Mouse (Mus musculus) lung, adult 2 months (tissue): ENCODE measurements around the gene Adamts12. TPM values are rescaled to one million over a fixed set of nuclear protein-coding genes. Genes with fewer than 3 reads are reported as not detected.
A peak's percentile ranks its signal among the peaks of the same experiment; 100 is the strongest.

Experiments
- DNase-seq: peaks from one replicate; pipeline ENCODE4 v3.0.0; 2022
- H3K4me1 ChIP-seq: fragments of 200-500 bp; 2 replicates; pipeline ENCODE4 v1.6.1; 2011; ENCODE audit warnings: low read length; ENCODE audit not compliant: control insufficient read depth, insufficient read depth
- H3K4me3 ChIP-seq: fragments of 200-500 bp; replicated peaks from 2 replicates; pipeline ENCODE3; 2011; ENCODE audit warnings: low read depth, mild to moderate bottlenecking, control low read depth, low read length; ENCODE audit errors: extremely low read depth
- CTCF ChIP-seq: fragments of 200-500 bp; IDR thresholded peaks from 2 replicates; pipeline ENCODE4 v1.5.1; 2011; ENCODE audit warnings: mild to moderate bottlenecking, low read length, control low read depth; ENCODE audit not compliant: insufficient read depth
- POLR2A ChIP-seq: fragments of 200-500 bp; IDR thresholded peaks from 2 replicates; pipeline ENCODE4 v1.6.1; 2011; ENCODE audit warnings: low read depth, mild to moderate bottlenecking, control low read depth, low read length, borderline replicate concordance; ENCODE audit errors: extremely low read depth
- WGBS: fragments of 180-500 bp; shearing (Covaris S2); methylation state at CpG from one replicate; pipeline ENCODE4 v1.1.7; 2018; 5-methylcytosine and 5-hydroxymethylcytosine counted together
- polyA plus RNA-seq: library from polyadenylated mRNA; depleted of rRNA; stranded (reverse); fragments of >200 nt; gene quantifications from 2 replicates; pipeline ENCODE4 v1.2.3, GENCODE M21; 2012

Gene Adamts12
- polyA plus RNA-seq, 1 experiment: 1.2 TPM

DNA sequence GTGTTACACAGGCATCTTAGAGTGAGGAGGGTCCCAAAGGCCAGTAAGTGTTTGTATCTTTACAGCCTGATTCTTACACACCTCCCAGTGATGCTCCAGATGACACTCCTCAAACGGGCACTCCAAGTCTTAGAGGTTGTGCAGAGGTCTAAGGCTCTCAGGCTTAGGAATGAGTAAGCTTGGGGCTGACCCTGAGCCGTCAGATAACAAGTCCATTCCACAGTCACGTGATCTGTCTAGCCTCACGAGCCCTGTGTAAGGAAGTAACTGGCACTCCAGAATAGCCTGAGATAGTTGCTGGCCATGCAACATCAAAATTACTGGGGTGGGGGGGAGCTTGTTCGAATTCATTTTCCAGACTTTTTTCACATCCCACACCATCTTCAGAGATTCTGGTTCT is 24.5 kb upstream of the Adamts12 start:
- H3K4me3 ChIP-seq: no peak overlapping the region
- 32% methylated on average over 5 of the region's 5 CpGs for WGBS
- no peak for TF ChIP-seq POLR2A
- no peak for TF ChIP-seq CTCF
- H3K4me1 ChIP-seq: no peaks in the 10 kb centered on the region
- DNase-seq: no peak

GRCm38 (mm10) chr15:11041229-11041628 is 23.4 kb upstream of the Adamts12 start:
- Histone ChIP-seq H3K4me1 (no peaks in the 10 kb centered on the region), H3K4me3 (no peak overlapping the region)
- DNase-seq: no peak
- no peak for TF ChIP-seq CTCF
- no peak for TF ChIP-seq POLR2A
- 56% methylated on average over 2 of the region's 2 CpGs for WGBS

DNA sequence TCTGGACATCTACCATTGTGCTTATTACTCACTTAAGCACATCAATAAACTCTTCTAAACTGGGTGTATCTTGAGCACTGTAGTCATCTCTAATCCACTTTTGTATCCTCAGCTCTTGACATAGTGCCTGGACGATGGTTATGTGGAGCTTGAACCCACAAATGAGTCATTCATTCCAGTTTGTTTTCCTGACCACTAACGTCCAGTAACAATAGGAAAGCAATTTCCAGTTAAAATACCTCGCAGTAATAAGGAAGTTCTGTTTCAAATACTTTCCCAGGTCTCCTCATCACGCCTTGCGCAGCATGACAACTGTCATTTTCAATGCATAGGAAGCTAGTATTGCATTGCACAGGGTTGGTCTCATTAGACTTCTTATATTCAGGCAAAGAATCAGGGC is 21.8 kb upstream of the Adamts12 start:
- no peaks in the 10 kb centered on the region for H3K4me1 ChIP-seq
- H3K4me3 ChIP-seq: no peak overlapping the region
- WGBS: 63% methylated on average over 5 of the region's 5 CpGs
- TF ChIP-seq POLR2A: no peak
- no peak for TF ChIP-seq CTCF
- no peak for DNase-seq

DNA sequence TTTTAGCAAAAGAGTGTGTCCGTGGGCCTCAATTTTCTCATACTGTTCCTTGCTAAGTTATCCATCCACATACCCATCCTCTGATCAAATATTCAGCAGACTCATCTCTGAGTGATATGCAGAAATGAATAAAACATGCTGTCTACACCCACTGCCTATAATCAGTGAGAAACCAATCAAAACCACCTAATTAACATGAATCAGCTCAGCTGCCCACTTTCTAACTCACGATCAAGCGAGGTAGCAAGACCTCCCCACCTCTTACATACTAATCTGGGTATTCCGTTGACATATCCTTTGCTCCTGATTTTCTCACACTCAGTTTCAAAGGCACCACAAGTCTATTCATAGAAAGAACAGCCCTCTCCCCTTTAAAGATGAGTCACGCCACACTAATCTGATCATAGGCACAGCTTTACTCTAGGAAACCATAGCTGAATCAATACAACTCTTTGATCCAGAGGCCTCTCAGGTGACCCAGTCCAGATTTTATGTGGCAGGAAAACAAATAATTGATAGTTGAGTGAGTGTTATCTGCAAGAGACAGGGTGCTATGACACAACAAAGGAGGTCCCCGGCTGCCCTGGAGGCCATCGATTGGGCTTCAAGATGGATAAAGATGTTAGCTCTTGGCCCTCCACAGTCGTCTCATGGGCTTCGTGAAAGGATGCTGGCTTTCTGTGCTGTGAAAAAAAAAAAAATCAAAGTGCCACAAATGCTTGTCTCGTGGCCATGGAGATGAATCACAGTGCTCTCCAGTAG is 10.7 kb upstream of the Adamts12 start:
- H3K4me1 ChIP-seq: no peaks in the 10 kb centered on the region
- no peak overlapping the region for H3K4me3 ChIP-seq
- TF ChIP-seq CTCF (no peak), POLR2A (no peak)
- WGBS: 51% methylated on average over 10 of the region's 10 CpGs
- no peak for DNase-seq

DNA sequence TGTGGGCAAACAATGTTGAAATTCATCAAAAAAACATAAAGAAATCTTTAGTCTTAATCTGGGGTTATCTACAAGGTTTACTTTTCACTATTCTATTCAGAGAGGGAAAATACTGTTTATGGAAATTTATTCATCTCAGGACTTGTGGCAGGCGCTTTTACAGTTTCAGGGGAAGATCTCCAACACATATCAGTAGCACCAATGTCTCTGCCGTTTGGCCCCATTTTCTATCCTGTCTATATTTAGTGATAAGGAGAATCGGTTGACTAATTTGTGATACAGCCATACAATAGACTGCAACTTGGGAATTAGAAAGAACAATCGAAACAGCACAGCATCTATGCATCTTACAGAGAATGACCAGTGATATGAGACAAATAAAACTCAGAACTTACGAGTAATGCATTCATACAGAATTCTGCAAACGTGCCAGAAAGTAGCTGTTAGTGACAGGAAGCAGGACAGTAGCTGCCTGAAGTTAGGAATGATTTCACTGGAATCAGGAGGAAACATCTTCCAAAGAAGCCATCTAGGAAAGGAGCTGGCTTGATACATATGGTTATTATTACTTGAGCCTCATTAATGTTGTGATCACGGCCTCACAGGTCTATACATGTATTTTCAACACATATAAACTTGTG is 10.0 kb upstream of the Adamts12 start:
- no peak for DNase-seq
- no peak overlapping the region for H3K4me3 ChIP-seq
- 42% methylated on average over 7 of the region's 7 CpGs for WGBS
- no peaks in the 10 kb centered on the region for H3K4me1 ChIP-seq
- TF ChIP-seq POLR2A (no peak), CTCF (no peak)

DNA sequence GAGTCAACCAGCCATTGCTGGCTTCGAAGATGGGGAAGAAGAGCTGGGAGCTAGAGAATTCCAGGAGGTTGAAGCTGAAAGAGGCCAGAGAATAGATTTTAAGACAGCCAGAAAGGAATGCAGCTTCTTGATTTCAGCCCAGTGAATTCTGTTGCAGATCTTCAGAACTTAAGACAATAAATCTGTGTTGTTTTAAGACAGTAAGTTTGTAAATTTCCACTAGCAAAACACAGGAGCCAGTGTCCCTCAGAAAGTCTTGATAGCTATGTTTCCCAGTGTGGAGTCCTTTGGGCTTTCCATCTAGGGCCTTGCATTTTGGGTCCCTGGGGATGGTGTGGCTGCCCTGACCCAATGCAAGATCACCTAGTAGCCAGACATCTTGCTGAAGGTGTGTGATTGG is 1.7 kb upstream of the Adamts12 start:
- no peak for DNase-seq
- H3K4me1 ChIP-seq: peaks cover 9% of the 10 kb centered on the region
- 81% methylated on average over 1 of the region's 1 CpGs for WGBS
- H3K4me3 ChIP-seq: no peak overlapping the region
- TF ChIP-seq CTCF (no peak), POLR2A (no peak)

- no peak for DNase-seq
- Histone ChIP-seq H3K4me1 (peaks cover 9% of the 10 kb centered on the region), H3K4me3 (no peak overlapping the region)
- WGBS: 3% methylated on average over 2 of the region's 2 CpGs
- TF ChIP-seq POLR2A (no peak), CTCF (no peak)
Measured at GRCm38 (mm10) chr15:11064160-11064557, 431 bp upstream of the Adamts12 start.

DNA sequence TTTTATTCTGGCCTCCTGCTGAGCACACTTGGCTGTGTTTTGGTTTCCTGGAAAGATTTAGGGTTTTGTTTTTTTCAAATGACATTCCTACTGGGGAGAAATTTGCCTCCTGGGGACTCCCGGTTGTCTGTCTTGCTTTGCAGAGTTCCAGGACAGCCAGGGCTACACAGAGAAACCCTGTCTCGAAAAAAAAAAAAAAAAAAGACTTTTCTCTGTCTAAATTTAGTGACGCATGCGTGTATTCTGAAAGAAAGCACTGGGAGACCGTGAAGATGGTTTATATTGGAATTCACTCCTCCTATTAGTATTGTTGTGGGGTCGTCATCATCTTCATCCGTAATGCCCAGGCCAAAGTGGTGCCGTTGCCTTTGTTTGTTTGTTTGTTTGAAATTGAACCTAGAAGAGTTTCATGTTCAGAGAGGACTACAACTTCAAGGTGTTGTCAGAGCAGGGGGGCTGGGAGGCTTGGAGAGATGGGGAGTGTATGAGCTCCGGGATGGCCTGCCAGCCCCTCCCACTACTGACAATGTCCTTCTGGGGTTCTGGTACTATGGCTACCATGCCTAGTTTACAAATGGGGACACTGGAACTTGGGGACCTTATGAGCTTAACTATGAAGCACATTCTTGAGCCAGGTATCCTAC is 1.1 kb downstream of the Adamts12 start:
- no peak for DNase-seq
- Histone ChIP-seq H3K4me3 (peak overlapping the region; percentile 38), H3K4me1 (peaks cover 9% of the 10 kb centered on the region)
- 8% methylated on average over 9 of the region's 9 CpGs for WGBS
- TF ChIP-seq CTCF (no peak), POLR2A (no peak)

GRCm38 (mm10) chr15:11066299-11066698 is 1.7 kb downstream of the Adamts12 start:
- 20% methylated on average over 5 of the region's 5 CpGs for WGBS
- DNase-seq: no peak
- peaks cover 9% of the 10 kb centered on the region for H3K4me1 ChIP-seq
- TF ChIP-seq CTCF (no peak), POLR2A (no peak)
- H3K4me3 ChIP-seq: no peak overlapping the region
